Mouse (Mus musculus): ENCODE data around the gene Fam124a. TPM values are rescaled to one million over a fixed set of nuclear protein-coding genes. Genes with fewer than 3 reads are reported as not detected.

Fam124a gene
- total RNA-seq (2014; rRNA removed): 41.7 and 66.4 TPM in 2 replicates
- polyA plus RNA-seq (2015; fragmentation: Nextera tagmentation; extraction: Ambion mirVana): 39.6 and 52.3 TPM in 2 replicates

DNA sequence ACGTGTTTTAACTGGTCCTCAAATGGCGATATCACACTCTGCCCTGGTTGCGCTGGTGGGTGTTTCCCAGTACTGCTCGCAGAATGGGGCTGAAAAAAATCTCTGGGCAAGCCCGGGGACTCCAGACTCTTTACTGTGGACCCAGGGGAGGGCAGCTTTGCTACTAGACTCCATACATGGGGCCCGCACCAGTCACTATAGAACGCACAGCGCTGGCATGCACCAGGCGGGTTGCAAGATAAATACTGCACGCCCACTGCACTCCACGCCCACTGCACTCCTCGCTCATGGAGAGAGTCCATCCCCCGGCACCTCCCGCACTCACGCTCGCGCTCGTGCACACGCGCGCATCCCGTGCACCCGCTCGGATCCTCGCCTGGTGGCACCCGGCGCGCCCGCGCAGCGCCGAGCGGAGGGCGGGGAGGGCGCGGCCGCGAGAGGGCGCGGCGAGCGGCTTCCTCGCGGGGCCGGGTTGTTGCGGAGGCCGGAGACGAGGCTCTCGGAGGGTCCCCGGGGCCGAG lies at the start of gene Fam124a:
Fam124a (plus strand) TSS at position 429 of the 521 bp plus-strand sequence.
- H3K27me3 ChIP-seq (ENCODE audit: insufficient read depth, low read length): no peaks in the 10 kb centered on the region
- no peaks in the 10 kb centered on the region for H3K9me3 ChIP-seq (ENCODE audit: low read length)
- H3K36me3 ChIP-seq (ENCODE audit: insufficient read depth): no peaks in the 10 kb centered on the region
- H3K4me3 ChIP-seq (ENCODE audit: low read depth, low read length): peak within 1 kb of the TSS; percentile 73
- peak within 1 kb of the TSS; percentile 67 for H3K4me2 ChIP-seq (ENCODE audit: low read depth)
- DNase-seq: peak; percentile 95
- H3K9ac ChIP-seq: peak within 1 kb of the TSS; percentile 76
- under 1% methylated on average over 51 of the region's 51 CpGs for WGBS
- H3K27ac ChIP-seq (ENCODE audit: low read depth, low read length): peak within 1 kb of the TSS; percentile 81
- TF ChIP-seq CTCF (IDR thresholded peaks at IDR 0.05; ENCODE audit: low read depth): peak; percentile 52; the same call in 1 of the 2 replicates
- peaks cover 23% of the 10 kb centered on the region for H3K4me1 ChIP-seq (ENCODE audit: insufficient read depth)
- ATAC-seq: peak; percentile 95

DNA sequence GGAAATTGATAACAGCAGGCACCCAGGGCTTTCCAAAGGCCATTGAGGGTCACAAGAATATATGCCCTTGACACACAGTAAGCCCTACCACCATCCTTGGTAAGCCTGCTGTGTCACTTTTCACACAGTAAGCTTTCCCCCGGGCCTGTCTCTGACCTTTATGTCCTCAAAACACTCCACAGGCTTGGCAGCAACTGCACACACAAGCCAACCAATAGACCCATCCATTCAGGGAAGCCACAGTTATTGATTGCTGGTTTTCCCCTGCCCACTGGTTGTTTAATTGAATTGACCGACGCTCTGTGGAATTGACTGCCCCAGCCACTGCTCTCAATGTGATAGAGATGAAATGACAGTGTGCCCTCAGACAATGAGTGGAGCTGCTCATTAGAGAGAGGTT lies 49.3 kb upstream of the Fam124a start:
- Histone ChIP-seq H3K4me1 (ENCODE audit: insufficient read depth) (no peaks in the 10 kb centered on the region), H3K36me3 (ENCODE audit: insufficient read depth) (no peaks in the 10 kb centered on the region), H3K9ac (no peak overlapping the region), H3K4me3 (ENCODE audit: low read depth, low read length) (no peak overlapping the region), H3K27me3 (ENCODE audit: insufficient read depth, low read length) (no peaks in the 10 kb centered on the region), H3K4me2 (ENCODE audit: low read depth) (no peak overlapping the region), H3K27ac (ENCODE audit: low read depth, low read length) (no peak overlapping the region), H3K9me3 (ENCODE audit: low read length) (no peaks in the 10 kb centered on the region)
- no peak for DNase-seq
- 83% methylated on average over 3 of the region's 3 CpGs for WGBS
- no peak for ATAC-seq
- TF ChIP-seq CTCF (IDR thresholded peaks at IDR 0.05; ENCODE audit: low read depth): no peak

DNA sequence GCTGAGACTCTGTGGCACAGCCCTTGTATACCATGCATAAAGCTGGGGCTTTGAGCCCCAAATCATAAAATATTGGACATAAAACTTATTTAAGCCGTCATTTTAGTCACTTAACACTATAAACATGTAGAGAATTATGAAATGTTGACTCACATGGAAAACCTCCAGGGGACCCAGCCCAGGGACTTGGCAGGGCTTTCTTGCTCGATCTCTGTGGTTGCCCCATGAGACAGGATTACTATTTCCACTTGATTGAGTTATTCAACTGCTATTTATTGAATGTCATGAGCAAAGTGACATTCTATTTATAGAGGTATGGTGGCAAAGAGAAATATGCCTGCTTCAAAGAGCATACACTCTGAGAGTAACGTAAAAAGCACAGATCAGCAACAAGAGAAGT lies 46.2 kb upstream of the Fam124a start:
- 51% methylated on average over 3 of the region's 3 CpGs for WGBS
- no peak for TF ChIP-seq CTCF (IDR thresholded peaks at IDR 0.05; ENCODE audit: low read depth)
- no peaks in the 10 kb centered on the region for H3K9me3 ChIP-seq (ENCODE audit: low read length)
- ATAC-seq (no peak), DNase-seq (no peak)
- H3K4me2 ChIP-seq (ENCODE audit: low read depth): no peak overlapping the region
- H3K27ac ChIP-seq (ENCODE audit: low read depth, low read length): no peak overlapping the region
- no peaks in the 10 kb centered on the region for H3K36me3 ChIP-seq (ENCODE audit: insufficient read depth)
- H3K4me1 ChIP-seq (ENCODE audit: insufficient read depth): no peaks in the 10 kb centered on the region
- no peak overlapping the region for H3K4me3 ChIP-seq (ENCODE audit: low read depth, low read length)
- no peaks in the 10 kb centered on the region for H3K27me3 ChIP-seq (ENCODE audit: insufficient read depth, low read length)
- H3K9ac ChIP-seq: no peak overlapping the region

DNA sequence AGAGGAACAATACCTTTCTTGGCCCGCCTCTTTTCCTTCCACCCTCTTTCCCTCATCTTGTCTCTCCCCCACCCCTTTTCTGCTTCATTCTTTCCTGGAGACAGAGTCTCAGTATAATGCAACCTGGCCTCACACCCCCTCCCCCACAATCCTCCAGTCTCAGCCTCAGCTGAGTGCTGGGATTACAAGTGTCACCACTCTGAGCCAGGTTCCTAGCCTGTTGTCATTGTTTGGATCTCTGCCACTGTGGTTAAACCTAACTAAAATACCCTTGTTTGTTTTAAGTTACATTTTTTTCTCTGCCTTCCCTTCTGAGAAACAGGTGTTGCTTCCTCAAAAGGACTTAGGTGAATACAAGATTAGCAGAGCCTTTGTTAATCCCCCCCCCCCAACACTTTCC lies 42.7 kb upstream of the Fam124a start:
- no peak overlapping the region for H3K4me3 ChIP-seq (ENCODE audit: low read depth, low read length)
- H3K27ac ChIP-seq (ENCODE audit: low read depth, low read length): no peak overlapping the region
- no peak overlapping the region for H3K4me2 ChIP-seq (ENCODE audit: low read depth)
- no peaks in the 10 kb centered on the region for H3K36me3 ChIP-seq (ENCODE audit: insufficient read depth)
- DNase-seq: no peak
- H3K4me1 ChIP-seq (ENCODE audit: insufficient read depth): no peaks in the 10 kb centered on the region
- H3K9ac ChIP-seq: no peak overlapping the region
- no peaks in the 10 kb centered on the region for H3K9me3 ChIP-seq (ENCODE audit: low read length)
- TF ChIP-seq CTCF (IDR thresholded peaks at IDR 0.05; ENCODE audit: low read depth): no peak
- 54% methylated on average over 1 of the region's 1 CpGs for WGBS
- H3K27me3 ChIP-seq (ENCODE audit: insufficient read depth, low read length): no peaks in the 10 kb centered on the region
- no peak for ATAC-seq

DNA sequence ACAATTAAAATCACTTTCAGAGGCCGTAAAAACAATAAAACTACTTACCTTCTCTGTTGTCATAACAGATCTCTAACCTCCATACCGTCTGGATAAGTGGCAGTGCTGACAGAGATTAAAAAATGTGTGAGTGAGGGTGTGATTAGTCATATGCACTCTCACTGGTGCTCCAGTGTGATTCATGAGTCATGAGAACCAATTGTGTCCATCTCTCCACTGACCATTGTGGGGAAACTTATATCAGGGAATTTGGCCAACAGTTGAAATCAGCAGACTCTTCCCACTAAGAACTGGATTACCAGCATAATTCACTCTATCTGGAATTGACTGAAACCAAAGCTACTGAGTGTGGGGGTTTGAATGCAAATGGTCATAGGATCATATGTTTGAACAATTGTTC lies 24.6 kb upstream of the Fam124a start:
- Histone ChIP-seq H3K4me2 (ENCODE audit: low read depth) (no peak overlapping the region), H3K4me1 (ENCODE audit: insufficient read depth) (no peaks in the 10 kb centered on the region), H3K9me3 (ENCODE audit: low read length) (no peaks in the 10 kb centered on the region), H3K36me3 (ENCODE audit: insufficient read depth) (no peaks in the 10 kb centered on the region), H3K9ac (no peak overlapping the region), H3K27ac (ENCODE audit: low read depth, low read length) (no peak overlapping the region), H3K4me3 (ENCODE audit: low read depth, low read length) (no peak overlapping the region), H3K27me3 (ENCODE audit: insufficient read depth, low read length) (no peaks in the 10 kb centered on the region)
- ATAC-seq (no peak), DNase-seq (no peak)
- 78% methylated on average over 2 of the region's 2 CpGs for WGBS
- TF ChIP-seq CTCF (IDR thresholded peaks at IDR 0.05; ENCODE audit: low read depth): no peak

DNA sequence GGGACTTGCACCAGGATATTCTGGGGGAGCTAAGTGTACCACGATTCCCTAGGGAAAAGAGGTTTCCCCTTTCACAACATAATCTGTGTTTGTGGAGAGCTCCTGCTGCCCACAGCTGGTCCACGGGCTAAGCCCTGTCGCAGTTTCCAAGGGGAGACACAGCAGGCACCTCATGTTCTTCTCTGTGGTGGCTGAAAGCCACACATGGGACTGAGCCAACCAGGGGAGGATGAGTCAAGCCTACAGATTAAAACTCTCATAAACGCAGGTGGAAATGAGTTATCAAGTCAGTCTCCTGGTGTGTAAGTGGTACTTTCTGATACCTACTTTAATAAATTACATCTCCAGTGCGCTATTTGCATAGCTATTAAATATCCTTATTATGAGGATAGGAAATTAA lies 19.4 kb upstream of the Fam124a start:
- Histone ChIP-seq H3K36me3 (ENCODE audit: insufficient read depth) (no peaks in the 10 kb centered on the region), H3K27me3 (ENCODE audit: insufficient read depth, low read length) (no peaks in the 10 kb centered on the region), H3K27ac (ENCODE audit: low read depth, low read length) (no peak overlapping the region), H3K4me2 (ENCODE audit: low read depth) (no peak overlapping the region), H3K9me3 (ENCODE audit: low read length) (no peaks in the 10 kb centered on the region), H3K4me1 (ENCODE audit: insufficient read depth) (no peaks in the 10 kb centered on the region), H3K9ac (no peak overlapping the region), H3K4me3 (ENCODE audit: low read depth, low read length) (no peak overlapping the region)
- DNase-seq (no peak), ATAC-seq (peak; percentile 10; the same call in 1 of the 2 replicates)
- WGBS: 60% methylated on average over 5 of the region's 5 CpGs
- no peak for TF ChIP-seq CTCF (IDR thresholded peaks at IDR 0.05; ENCODE audit: low read depth)

DNA sequence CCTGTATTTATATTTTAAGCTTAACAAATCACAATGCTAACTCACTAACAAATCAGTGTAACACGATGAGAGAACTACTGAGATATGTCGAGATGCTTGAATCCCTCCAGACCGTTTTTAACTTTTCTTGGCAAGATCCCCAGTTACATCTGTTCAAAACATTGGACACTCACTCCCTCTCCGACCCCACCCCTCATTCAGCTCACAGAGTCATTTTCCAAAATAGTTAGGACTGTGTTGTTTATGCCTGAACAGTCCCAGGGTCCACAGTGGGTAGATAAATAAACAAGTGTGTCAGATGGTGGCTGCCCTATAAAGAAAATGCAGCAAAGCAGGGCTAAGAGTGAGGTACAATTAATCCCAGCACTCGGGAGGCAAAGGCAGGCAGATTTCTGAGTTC lies 18.5 kb upstream of the Fam124a start:
- no peaks in the 10 kb centered on the region for H3K27me3 ChIP-seq (ENCODE audit: insufficient read depth, low read length)
- H3K27ac ChIP-seq (ENCODE audit: low read depth, low read length): no peak overlapping the region
- no peak for ATAC-seq
- no peak for TF ChIP-seq CTCF (IDR thresholded peaks at IDR 0.05; ENCODE audit: low read depth)
- H3K4me2 ChIP-seq (ENCODE audit: low read depth): no peak overlapping the region
- H3K36me3 ChIP-seq (ENCODE audit: insufficient read depth): no peaks in the 10 kb centered on the region
- no peaks in the 10 kb centered on the region for H3K9me3 ChIP-seq (ENCODE audit: low read length)
- H3K4me3 ChIP-seq (ENCODE audit: low read depth, low read length): no peak overlapping the region
- no peak for DNase-seq
- no peaks in the 10 kb centered on the region for H3K4me1 ChIP-seq (ENCODE audit: insufficient read depth)
- 68% methylated on average over 5 of the region's 5 CpGs for WGBS
- H3K9ac ChIP-seq: no peak overlapping the region
